Mouse (Mus musculus) T-cell, adult 2 months (primary cell): Measurements from ENCODE around the gene Sik1.
A peak's percentile ranks its signal among the peaks of the same experiment; 100 is the strongest.

Source experiments
- DNase-seq: peaks from one replicate; pipeline ENCODE4 v3.0.0; 2022; ENCODE audit warnings: low spot score

The Sik1 gene

GRCm38 (mm10) chr17:31854770-31855596 is 621 bp downstream of the Sik1 start:
- DNase-seq: peak; percentile 41

- DNase-seq: no peak
These were observed 2.0 kb downstream of the Sik1 start for GRCm38 (mm10) chr17:31853448-31854188.

- no peak for DNase-seq
These were observed 2.7 kb downstream of the Sik1 start for GRCm38 (mm10) chr17:31852782-31853447.

- DNase-seq: no peak
These were observed 3.7 kb downstream of the Sik1 start for GRCm38 (mm10) chr17:31851816-31852476.

- DNase-seq: no peak
These were observed 5.1 kb downstream of the Sik1 start for GRCm38 (mm10) chr17:31850457-31850980.

GRCm38 (mm10) chr17:31846970-31847369 is 8.6 kb downstream of the Sik1 start:
- no peak for DNase-seq

GRCm38 (mm10) chr17:31846352-31846751 is 9.3 kb downstream of the Sik1 start:
- no peak for DNase-seq

GRCm38 (mm10) chr17:31843891-31844290 is 11.7 kb downstream of the Sik1 start:
- no peak for DNase-seq

- no peak for DNase-seq
These were observed 12.4 kb downstream of the Sik1 start for GRCm38 (mm10) chr17:31842930-31843822.

- no peak for DNase-seq
These were observed 13.6 kb downstream of the Sik1 start for GRCm38 (mm10) chr17:31841842-31842611.

GRCm38 (mm10) chr17:31841453-31841841 is 14.2 kb downstream of the Sik1 start:
- DNase-seq: peak; percentile 37

GRCm38 (mm10) chr17:31840423-31841003 is 15.1 kb downstream of the Sik1 start:
- peak; percentile 89 for DNase-seq

- no peak for DNase-seq
These were observed 18.8 kb downstream of the Sik1 start for GRCm38 (mm10) chr17:31836772-31837171.

GRCm38 (mm10) chr17:31836264-31836607 is 19.4 kb downstream of the Sik1 start:
- DNase-seq: no peak

GRCm38 (mm10) chr17:31835528-31836263 is 19.9 kb downstream of the Sik1 start:
- DNase-seq: peak; percentile 45

- DNase-seq: no peak
These were observed 21.1 kb downstream of the Sik1 start for GRCm38 (mm10) chr17:31834320-31835065.

- DNase-seq: no peak
These were observed 21.9 kb downstream of the Sik1 start for GRCm38 (mm10) chr17:31833752-31834151.

GRCm38 (mm10) chr17:31832577-31832964 is 23.0 kb downstream of the Sik1 start:
- DNase-seq: no peak
